Mouse (Mus musculus) embryonic stem cell, embryonic (primary cell): ENCODE data around the gene Rai1.

Source experiments
- CTCF ChIA-PET, 4 experiments: fragments of 300-600 bp in 2 of 4; fragments of 350-600 bp in 2 of 4; sonication (Branson Sonifier 250); formaldehyde crosslinking; loops; one replicate each; lab custom pipeline; 2022; ENCODE audit warnings: inconsistent platforms in 2 of 4; lab: Charles Lee
- POLR2A ChIA-PET, 4 experiments: fragments of 300-600 bp in 2 of 4; fragments of 350-600 bp in 2 of 4; sonication (Branson Sonifier 250); formaldehyde crosslinking; loops; one replicate each; lab custom pipeline; 2022; ENCODE audit warnings: antibody characterized with exemption in 4 of 4, inconsistent platforms in 1 of 4; lab: Charles Lee

Gene Rai1

DNA sequence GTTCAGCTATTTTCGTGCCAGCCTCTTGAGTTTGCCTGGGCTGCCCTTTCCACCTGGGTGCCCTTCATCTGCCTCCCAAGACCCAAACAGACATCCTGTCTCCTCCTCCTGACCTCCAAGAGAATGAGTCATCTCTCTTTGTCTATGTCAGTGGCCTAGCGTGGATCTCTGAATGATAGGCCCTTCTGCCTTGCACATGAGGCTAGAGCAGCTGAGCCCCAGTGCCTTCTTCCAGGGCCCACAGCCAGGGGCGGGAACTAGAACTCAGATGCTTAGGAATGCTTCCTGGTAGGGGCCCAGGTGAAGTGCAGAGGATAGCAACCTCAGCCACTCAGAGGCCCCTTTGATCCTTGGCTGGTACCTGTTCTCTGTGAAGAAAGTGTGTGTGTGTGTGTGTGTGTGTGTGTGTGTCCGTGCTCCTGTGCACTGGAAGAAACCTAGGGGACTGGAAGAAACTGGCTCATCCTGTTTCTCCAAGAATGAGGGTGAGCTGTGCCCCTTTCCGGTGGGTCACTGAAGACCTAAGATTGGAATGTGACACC is 3.9 kb downstream of the Rai1 start:
- ChIA-PET CTCF (no interaction called here), POLR2A (interaction anchor here in 1 of 4 experiments (0.7 kb wide), 1 partner anchor 423 kb away, joined by 3 read pairs; no protein-coding TSS in a partner anchor)

DNA sequence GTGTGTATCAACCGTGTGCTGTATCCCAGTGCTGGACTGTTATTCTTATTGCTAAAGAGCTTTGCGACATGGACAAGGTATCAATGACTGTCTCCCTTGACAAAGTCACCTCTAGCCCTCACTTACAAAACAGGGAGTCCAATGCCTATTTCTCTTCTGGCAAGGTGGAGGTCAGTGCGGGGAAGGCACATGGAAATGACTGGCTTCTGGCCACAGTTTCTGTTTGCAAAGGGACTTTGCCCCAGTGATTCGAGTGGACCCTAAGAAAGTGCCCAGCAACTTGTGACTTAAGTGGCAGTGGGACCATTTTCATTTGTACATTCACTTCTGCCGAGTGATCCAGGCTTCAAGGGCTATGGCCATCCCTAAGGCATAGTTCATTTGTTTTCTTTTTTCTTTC is 5.6 kb downstream of the Rai1 start:
- ChIA-PET CTCF (interaction anchor here in 1 of 4 experiments (0.8 kb wide), 1 partner anchor 216 kb away, joined by 3 read pairs; no protein-coding TSS in a partner anchor), POLR2A (interaction anchor here in 1 of 4 experiments (0.6 kb wide), 1 partner anchor 158 kb away, joined by 3 read pairs; no protein-coding TSS in a partner anchor)

DNA sequence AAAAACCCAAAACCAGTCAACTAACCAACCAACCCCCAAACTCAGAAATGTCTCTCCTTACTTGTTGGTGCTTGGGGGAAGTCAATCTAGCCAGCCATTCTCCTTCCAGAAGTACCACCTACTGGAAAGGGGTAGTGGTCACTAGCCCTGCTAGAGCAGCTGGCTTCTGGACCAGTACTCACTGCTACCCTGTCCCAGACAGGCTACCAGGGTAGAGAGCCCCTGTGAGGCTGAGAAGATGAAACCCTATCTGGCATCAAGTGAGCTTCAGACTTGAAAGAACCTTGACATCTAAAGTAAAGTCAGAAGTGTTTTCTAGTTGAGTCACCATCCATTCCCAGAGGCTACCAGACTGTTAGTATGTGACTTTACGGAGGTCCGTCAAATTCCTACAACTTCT is 6.8 kb downstream of the Rai1 start:
- POLR2A ChIA-PET: interaction anchor here in 1 of 4 experiments (0.7 to 2.4 kb wide), 3 partner anchors 11 to 99 kb away, joined by 3 to 7 read pairs (median 3); no protein-coding TSS in a partner anchor
- CTCF ChIA-PET: no interaction called here

DNA sequence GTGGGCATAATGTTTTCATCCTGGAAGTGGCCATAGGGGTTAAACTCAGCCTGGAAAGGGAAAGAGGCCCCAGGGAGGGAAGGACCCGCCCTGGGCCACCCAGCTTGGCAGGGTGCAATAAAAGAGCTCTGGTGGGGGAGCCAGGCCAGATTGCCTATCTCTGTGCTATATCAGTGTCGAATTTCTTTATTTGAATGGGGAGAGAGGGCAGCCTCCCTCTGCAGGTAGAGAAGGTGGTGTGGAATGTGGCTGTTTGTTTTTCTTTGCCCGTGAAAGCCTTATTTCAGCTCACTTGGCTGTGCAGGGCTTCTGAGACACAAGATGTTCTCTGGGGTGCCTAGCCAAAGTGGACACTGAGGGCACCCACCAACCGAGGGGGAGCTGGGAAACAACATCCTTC is 8.8 kb downstream of the Rai1 start:
- ChIA-PET POLR2A (interaction anchor here in 3 of 4 experiments (0.5 to 4.5 kb wide), 35 partner anchors 8 to 1135 kb away, joined by 3 to 62 read pairs (median 4); partner anchors contain the start of genes Rai1 (in 3 of the 3), Drc3 (in 1 of the 3), Rasd1 (in 1 of the 3) and Srebf1 (in 1 of the 3)), CTCF (interaction anchor here in 3 of 4 experiments (0.7 to 5.1 kb wide), 9 partner anchors 8 to 320 kb away, joined by 3 to 31 read pairs (median 5); partner anchors contain the start of gene Rai1 (in 3 of the 3))

DNA sequence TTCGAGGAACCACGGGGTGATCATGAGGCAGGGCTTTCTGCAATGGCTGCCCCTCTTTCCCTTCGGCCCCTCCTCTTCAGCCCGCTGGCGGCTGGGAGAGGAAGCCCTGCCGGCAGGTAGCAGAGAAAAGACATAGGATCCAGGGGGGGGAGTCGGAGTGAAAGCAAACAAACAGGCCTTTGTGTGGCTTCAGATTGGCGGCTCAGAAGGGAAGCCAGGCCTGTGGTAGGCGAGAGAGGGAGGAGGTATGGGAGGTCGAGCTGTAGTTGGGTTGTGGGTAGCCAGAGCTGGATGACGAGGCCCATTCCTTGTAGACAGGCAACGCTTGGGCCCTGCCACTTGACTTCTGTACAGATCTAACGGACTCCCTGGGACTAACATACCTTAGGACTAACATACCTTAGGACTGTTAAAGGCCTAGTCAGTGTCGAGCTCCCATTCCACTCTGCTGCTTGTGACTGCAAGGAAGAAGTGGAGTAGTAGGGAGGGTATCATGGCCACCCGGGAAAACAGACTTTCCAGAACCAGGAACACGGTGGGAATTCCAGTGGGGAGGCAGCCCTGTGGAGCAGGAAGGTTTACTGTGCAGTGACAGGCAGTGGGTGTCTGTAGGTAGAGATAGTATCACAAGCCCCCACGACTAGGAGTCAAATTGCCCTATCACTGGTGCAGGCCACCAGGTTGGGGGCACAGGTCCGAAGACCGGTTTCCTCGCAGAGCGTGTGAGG is 9.6 kb downstream of the Rai1 start:
- ChIA-PET POLR2A (interaction anchor here (0.5 to 4.5 kb wide), 81 partner anchors 8 to 1135 kb away, joined by 3 to 62 read pairs (median 4); partner anchors contain the start of genes Rai1 (in 3 of the 4), Rasd1 (in 2 of the 4), Srebf1 (in 2 of the 4) and Drc3 (in 1 of the 4)), CTCF (interaction anchor here (0.5 to 5.1 kb wide), 22 partner anchors 9 to 589 kb away, joined by 3 to 31 read pairs (median 3); partner anchors contain the start of genes Rai1 (in 2 of the 4), Drc3 (in 1 of the 4) and Tom1l2 (in 1 of the 4))

DNA sequence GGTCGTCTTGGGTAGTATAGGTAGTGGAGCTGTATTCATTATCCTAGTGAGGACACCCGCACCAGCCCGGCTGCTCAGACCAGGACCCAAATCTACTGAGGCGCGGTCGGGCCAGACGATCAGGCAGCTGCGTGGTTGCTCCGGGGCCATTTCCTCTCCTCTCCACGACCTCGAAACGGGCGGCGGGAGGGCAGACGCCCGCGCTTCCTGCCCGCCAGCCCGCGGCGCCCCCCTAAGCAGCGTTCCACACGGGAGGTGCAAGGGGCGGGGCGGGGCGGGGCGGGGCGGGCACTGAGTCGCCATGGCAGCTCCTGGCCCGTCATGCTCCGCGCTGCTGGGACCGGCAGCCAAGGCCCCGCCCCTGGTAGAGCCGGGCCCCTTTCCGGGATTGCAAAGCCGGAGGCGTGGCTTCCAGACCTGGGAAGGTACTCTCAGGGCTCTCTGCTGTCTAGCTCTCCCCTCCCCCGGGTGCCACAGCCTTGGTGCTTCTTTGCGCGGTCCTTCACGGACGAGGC is 10.3 kb downstream of the Rai1 start:
- CTCF ChIA-PET: interaction anchor here in 3 of 4 experiments (0.5 to 5.1 kb wide), 19 partner anchors 9 to 590 kb away, joined by 3 to 31 read pairs (median 3); partner anchors contain the start of genes Rai1 (in 2 of the 3), Drc3 (in 1 of the 3) and Tom1l2 (in 1 of the 3)

DNA sequence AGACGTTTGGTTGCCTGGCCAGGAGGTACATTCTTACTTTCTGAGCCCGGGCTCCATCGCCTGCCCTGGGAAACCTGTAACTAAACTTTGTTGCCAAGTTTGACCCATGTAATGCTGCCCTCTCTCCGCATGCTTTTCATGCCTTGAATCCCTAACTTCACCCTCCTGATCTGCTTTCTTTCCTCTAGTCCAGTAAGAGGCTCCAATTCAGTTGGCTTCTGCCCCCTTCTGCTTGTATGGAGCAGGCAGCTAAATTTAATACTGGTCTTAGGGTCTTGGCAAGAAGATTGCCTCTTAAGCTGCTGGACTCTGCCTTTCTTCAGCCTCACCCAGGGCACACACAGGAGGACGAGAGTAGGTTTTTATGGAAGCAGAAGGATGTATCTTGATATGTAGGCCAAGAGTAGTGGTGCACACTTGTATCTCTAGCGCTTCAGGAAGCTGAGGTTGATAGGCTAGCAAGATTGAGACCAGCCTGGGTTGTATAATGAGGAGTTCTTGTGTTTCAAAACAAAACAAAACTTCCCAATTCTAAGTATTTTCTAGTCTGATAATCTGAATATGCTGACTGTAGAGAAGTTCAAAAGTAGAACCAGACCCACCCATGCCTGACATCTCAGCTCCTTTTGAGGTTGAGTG is 10.9 kb downstream of the Rai1 start:
- ChIA-PET CTCF (interaction anchor here in 3 of 4 experiments (0.5 to 5.1 kb wide), 15 partner anchors 10 to 268 kb away, joined by 3 to 31 read pairs (median 3); partner anchors contain the start of genes Rai1 (in 2 of the 3), Drc3 (in 1 of the 3) and Tom1l2 (in 1 of the 3)), POLR2A (interaction anchor here (0.6 to 4.5 kb wide), 59 partner anchors 9 to 612 kb away, joined by 3 to 62 read pairs (median 4); partner anchors contain the start of genes Rai1 (in 3 of the 4), Drc3 (in 1 of the 4), Gid4 (in 1 of the 4) and Mief2 (in 1 of the 4))

More for the DNA sequence above, 10.3 kb downstream of the Rai1 start:
- POLR2A ChIA-PET: interaction anchor here (0.5 to 4.5 kb wide), 73 partner anchors 8 to 642 kb away, joined by 3 to 62 read pairs (median 4); partner anchors contain the start of genes Rai1 (in 3 of the 4), Drc3 (in 1 of the 4), Gid4 (in 1 of the 4) and Mief2 (in 1 of the 4)

DNA sequence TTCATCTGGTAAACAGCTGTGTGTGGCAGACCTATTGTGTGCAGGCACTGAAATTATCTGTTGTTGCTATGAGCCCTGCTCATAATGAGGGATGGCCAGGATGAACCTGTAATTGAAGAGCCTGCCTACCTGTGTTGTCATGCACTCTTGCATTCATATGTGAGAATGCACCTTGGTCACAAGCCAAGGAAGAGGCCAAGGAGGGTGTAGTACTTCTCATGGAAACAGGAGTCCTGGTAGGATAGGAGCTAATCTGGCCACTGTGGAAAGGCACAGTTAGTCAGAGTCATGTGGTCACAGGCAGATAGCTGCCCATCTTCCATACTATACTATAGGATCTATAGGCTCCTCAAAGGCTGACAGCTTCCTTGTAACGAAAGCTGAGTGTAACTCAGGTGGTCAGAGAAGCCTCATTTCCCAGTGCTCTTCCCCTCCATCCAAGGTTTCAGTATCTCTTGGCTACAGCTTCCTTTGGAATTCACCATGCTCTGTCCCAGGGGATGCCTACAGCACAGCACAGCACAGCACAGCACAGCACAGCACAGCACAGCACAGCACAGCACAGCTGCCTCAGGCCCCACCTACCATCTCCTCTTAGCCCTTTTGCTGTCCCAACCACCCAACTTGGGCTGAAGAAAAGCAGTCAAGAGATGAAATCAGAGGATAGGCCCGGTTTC is 15.9 kb downstream of the Rai1 start:
- CTCF ChIA-PET: interaction anchor here in 2 of 4 experiments (0.6 to 1.1 kb wide), 3 partner anchors 16 to 342 kb away, joined by 3 to 5 read pairs (median 4); partner anchors contain the start of gene Rai1 (in 1 of the 2)
- POLR2A ChIA-PET: interaction anchor here in 1 of 4 experiments (1.0 to 1.1 kb wide), 2 partner anchors 9 to 14 kb away, joined by 3 read pairs; no protein-coding TSS in a partner anchor

DNA sequence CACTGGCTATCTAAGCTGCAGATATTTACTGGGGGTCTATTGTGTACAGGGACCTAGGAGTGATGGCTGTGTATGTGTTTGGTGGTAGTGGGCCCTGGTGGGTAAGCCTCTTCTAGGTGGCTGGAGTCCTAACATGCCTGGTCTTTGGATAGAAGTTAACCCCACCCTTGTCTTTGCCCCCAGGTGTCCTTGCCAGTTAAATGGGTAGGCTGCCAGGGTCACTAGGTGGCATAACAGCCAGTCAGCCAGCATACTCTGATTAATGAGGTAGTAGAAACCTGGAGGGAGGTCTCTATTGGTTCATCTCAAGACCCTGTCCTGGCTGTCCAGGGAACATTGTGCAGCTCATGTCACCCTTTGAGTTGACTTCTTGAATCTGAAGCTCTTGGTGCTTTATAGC is 17.8 kb downstream of the Rai1 start:
- POLR2A ChIA-PET: interaction anchor here in 2 of 4 experiments (0.6 to 1.2 kb wide), 3 partner anchors 9 to 74 kb away, joined by 4 to 5 read pairs (median 4); no protein-coding TSS in a partner anchor
- CTCF ChIA-PET: no interaction called here

DNA sequence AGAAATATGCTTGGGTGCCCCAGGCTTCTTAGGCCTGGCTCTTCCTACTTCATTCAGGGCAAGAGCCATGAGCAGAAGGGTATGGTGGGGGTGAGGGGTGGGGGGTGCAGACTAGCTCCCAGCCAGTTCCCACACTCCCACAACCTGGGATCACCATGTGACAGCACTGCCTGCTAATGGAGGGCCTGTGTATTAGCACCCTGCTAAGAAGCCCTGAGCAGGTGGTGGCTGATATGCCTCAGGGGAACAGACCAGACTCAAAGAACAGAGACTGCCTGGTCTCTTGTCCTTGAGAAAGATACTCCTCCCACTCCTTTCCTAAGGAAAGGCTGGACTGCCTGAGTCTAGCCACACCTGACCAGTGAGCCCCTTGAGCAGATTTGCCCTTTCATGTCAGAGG is 22.2 kb downstream of the Rai1 start:
- ChIA-PET POLR2A (interaction anchor here in 3 of 4 experiments (0.6 to 2.7 kb wide), 5 partner anchors 12 to 272 kb away, joined by 3 to 11 read pairs (median 4); no protein-coding TSS in a partner anchor), CTCF (interaction anchor here in 1 of 4 experiments (1.4 kb wide), 1 partner anchor 11 kb away, joined by 3 read pairs; no protein-coding TSS in a partner anchor)

DNA sequence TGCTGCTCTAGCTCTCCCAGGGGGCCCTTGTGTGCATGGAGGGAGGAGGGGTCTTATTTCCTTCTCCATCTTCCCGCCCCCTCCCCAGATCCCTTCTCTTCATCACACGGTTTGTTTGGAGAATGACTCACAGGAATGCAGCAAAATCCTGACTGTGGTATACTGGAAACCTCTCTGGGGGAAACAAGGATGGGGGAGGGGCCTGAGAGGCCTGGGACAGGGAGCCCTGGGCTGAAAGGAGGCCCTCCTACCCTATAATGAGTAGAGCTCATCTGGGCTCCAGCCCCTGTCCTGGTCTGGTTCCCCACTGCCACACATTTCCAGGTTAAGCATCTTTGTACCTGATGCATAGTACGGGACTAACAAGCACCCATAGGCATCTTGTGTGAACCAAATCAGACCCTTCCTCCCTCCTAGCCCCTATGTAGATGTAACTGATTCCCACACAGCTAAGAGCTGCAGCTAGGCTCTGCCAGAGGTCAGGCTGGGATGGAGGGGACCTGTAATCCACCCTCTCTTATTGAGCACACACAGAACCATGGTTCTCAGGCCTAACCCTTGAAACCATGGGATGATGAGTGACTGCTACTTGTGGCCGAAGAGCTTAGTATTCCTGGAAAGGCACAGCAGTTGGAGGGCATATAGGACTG is 23.2 kb downstream of the Rai1 start:
- CTCF ChIA-PET: no interaction called here
- POLR2A ChIA-PET: interaction anchor here in 3 of 4 experiments (0.6 to 2.7 kb wide), 5 partner anchors 13 to 273 kb away, joined by 3 to 11 read pairs (median 4); no protein-coding TSS in a partner anchor

DNA sequence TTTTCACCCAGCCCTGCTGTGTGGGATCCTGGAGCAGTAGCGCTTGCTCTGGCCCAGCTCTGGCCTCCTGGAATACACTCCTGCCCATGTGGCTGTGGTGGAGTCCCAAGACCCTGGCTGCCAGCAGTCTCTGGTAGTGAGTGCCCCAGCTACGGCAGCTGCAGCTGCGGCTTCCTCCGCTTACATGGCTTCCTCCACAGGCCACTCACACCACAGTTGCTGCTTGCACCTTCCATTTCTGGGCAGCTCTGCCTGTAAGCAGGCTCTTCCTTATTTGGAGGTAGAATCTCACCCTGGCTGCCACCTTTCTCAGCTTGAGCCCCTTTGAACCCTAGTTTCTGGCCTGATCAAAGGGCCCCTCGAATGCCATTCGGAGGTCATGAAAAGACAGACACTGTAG is 25.7 kb downstream of the Rai1 start:
- POLR2A ChIA-PET: interaction anchor here in 2 of 4 experiments (1.1 to 1.6 kb wide), 4 partner anchors 9 to 24 kb away, joined by 3 to 5 read pairs (median 4); no protein-coding TSS in a partner anchor
- CTCF ChIA-PET: interaction anchor here in 1 of 4 experiments (0.6 kb wide), 1 partner anchor 381 kb away, joined by 5 read pairs; no protein-coding TSS in a partner anchor

DNA sequence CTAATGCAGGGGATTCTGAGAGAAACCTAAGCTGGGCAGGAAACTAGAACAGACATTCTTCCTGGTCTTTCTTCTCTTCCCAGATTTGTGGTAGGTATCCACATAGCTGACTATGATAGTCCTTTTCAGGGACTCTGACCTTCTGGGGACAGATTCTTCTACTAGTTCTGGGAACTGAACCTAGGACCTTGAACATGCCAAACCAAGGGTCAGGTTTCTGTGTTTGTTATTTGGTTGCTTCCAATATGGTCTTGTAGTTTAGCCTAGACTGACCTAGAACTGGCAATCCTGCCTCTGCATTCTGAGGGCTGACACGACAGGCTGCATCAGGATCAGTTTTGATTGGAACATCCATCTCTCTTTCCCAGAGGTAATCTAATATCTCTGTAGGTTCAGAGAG is 27.2 kb downstream of the Rai1 start:
- CTCF ChIA-PET: no interaction called here
- POLR2A ChIA-PET: interaction anchor here in 1 of 4 experiments (1.0 kb wide), 1 partner anchor 16 kb away, joined by 3 read pairs; no protein-coding TSS in a partner anchor

DNA sequence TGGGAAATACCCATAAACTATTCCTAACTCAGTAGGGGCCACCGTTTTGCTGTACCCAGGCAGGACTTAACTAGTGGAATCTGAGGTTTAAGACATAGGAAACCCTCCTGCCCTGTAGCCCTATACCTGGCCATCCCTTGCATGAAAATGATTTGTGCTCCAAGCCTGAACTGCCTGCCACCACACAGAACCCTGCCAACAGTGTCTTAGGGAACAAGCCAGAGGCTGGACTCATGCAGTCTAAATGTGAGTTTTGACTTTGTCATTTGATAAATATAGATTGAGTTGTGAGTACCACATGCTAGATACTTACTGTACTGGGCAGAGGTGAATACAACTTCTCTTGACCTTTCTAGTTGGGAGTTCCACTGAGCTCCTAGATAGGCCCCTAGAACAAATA is 31.7 kb downstream of the Rai1 start:
- ChIA-PET POLR2A (interaction anchor here in 1 of 4 experiments (1.1 kb wide), 1 partner anchor 83 kb away, joined by 3 read pairs; no protein-coding TSS in a partner anchor), CTCF (no interaction called here)

DNA sequence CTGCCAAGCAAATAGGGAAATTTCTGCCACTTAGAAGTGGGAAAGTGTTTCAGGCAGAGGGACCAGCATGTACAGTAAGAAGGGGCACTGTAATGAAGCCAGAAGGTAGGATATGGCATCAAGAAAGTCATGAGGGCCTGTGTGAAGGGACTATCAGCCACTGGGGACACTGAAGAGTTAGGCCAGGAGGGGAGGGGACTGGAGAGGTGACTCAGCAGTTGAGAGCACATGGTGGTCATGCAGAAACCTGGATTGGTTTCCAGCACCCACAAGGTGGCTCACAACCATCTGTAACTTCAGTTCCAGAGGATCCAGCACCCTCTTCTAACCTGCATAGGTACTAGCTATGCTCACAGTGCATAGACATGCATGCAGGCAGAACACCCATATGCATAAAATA is 32.4 kb downstream of the Rai1 start:
- POLR2A ChIA-PET: interaction anchor here in 2 of 4 experiments (0.5 to 1.3 kb wide), 2 partner anchors 25 to 40 kb away, joined by 3 read pairs; no protein-coding TSS in a partner anchor
- CTCF ChIA-PET: interaction anchor here in 1 of 4 experiments (0.5 kb wide), 1 partner anchor 334 kb away, joined by 5 read pairs; no protein-coding TSS in a partner anchor
